Mouse (Mus musculus): Measurements from ENCODE around the gene Gm3173. TPM values are rescaled to one million over a fixed set of nuclear protein-coding genes. Genes with fewer than 3 reads are reported as not detected.

Gm3173 gene
- not detected for polyA plus RNA-seq (2015; fragmentation: Illumina TruSeq; extraction: RNeasy Lipid Tissue Mini Kit (QIAGEN cat#74804); ENCODE audit: insufficient read depth, low read depth, low replicate concordance)

GRCm38 (mm10) chr14:4430692-4431091 is at the start of gene Gm3173:
Gene Gm3173, plus strand, starts transcription at chr14:4430992.

GRCm38 (mm10) chr14:4397226-4397625 is 33.6 kb upstream of the Gm3173 start, which contains the start of gene Gm3159:
Gene Gm3159, plus strand, starts transcription at chr14:4397526.

DNA sequence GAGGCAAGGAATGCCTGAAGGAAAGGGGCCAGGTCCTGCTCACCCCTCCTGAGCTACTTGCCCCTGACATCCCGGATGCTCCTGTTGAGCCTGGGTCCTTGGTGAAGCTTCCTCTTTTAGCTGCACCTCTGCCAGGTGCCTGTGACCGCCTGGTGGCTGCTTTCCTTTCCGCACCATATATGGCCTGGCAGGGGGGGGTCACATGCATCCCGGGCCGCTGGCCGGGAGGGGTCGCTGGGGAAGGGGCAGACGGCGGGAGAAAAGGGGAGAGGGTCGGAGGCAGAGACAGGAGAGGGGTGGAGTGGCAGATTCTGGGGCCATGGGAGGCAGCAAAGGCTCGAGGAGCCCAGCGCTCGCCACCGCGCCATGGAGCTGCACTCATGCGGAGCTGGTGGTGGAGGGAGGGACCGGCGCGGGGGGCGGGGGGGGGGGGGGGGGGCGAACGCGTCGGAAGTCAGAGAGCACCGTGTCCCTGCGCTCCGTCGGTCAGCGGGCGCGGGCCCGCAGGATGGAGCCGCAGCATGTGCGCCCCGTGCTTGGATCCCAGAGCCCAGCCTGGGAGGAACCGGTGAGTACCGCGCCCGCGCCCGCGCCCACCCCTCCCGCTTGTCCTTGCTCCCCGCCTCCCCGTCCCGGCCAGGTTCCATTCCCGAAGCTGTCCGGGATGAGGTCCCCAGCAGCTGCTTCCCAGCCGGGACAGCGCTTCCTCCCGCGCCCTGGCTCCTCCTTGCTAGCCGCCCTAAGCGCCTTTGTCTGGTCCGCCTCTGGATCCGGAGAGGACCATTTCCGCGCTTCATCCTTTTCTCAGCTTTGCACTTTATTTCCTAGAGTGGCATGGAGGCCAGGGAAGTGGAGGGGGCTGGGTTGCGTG is 15.6 kb upstream of the Gm3173 start, which contains the start of gene Gm3164:
Gene Gm3164 (plus strand): TSS at position 484 of the 871 bp plus-strand sequence.

GRCm38 (mm10) chr14:4481445-4481844 is 50.7 kb downstream of the Gm3173 start, which contains the start of gene Gm3182:
Gene Gm3182, plus strand, starts transcription at chr14:4481745.

DNA sequence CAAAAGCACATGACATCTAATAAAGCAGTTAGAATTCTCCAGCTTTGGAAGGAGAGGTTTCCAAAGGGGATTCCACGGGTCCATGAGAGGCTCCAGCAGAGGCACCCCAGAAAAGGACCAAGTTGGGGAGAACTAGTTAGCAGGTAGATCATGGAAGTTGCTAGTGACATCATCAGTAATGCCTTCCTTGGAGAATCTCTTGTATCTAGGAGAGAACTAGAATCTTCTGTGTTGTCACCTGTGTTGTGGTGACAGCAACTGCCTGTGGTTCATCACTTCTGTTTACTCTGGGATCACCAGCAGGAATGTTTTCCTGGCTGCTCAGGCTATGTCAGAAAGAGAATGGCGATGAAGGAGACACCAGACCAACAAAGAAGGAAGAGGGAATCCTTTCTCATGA is 124.3 kb downstream of the Gm3173 start, which contains the start of gene Gm3047:
Gene Gm3047 (plus strand): TSS at position 301 of the 400 bp plus-strand sequence.

Other genes with a start within 250 kb of the Gm3173 start
- gene Gm2974, start 248.4 kb upstream of the Gm3173 start, polyA plus RNA-seq (2015; fragmentation: Illumina TruSeq; extraction: RNeasy Lipid Tissue Mini Kit (QIAGEN cat#74804); ENCODE audit: insufficient read depth, low read depth, low replicate concordance): not detected
- not detected for gene Gm3138, start 181.4 kb upstream of the Gm3173 start, polyA plus RNA-seq (2015; fragmentation: Illumina TruSeq; extraction: RNeasy Lipid Tissue Mini Kit (QIAGEN cat#74804); ENCODE audit: insufficient read depth, low read depth, low replicate concordance)
- gene Gm3149, start 113.7 kb upstream of the Gm3173 start, polyA plus RNA-seq (2015; fragmentation: Illumina TruSeq; extraction: RNeasy Lipid Tissue Mini Kit (QIAGEN cat#74804); ENCODE audit: insufficient read depth, low read depth, low replicate concordance): not detected
- gene 2610042L04Rik, start 96.2 kb upstream of the Gm3173 start, polyA plus RNA-seq (2015; fragmentation: Illumina TruSeq; extraction: RNeasy Lipid Tissue Mini Kit (QIAGEN cat#74804); ENCODE audit: insufficient read depth, low read depth, low replicate concordance): not detected
- gene Gm3159, start 33.5 kb upstream of the Gm3173 start, polyA plus RNA-seq (2015; fragmentation: Illumina TruSeq; extraction: RNeasy Lipid Tissue Mini Kit (QIAGEN cat#74804); ENCODE audit: insufficient read depth, low read depth, low replicate concordance): not detected
- gene Gm3164, start 15.5 kb upstream of the Gm3173 start, polyA plus RNA-seq (2015; fragmentation: Illumina TruSeq; extraction: RNeasy Lipid Tissue Mini Kit (QIAGEN cat#74804); ENCODE audit: insufficient read depth, low read depth, low replicate concordance): not detected
- not detected for gene Gm3182, start 50.8 kb downstream of the Gm3173 start, polyA plus RNA-seq (2015; fragmentation: Illumina TruSeq; extraction: RNeasy Lipid Tissue Mini Kit (QIAGEN cat#74804); ENCODE audit: insufficient read depth, low read depth, low replicate concordance)
- gene Gm3047, start 124.4 kb downstream of the Gm3173 start, polyA plus RNA-seq (2015; fragmentation: Illumina TruSeq; extraction: RNeasy Lipid Tissue Mini Kit (QIAGEN cat#74804); ENCODE audit: insufficient read depth, low read depth, low replicate concordance): not detected
- gene Gm8159, start 201.4 kb downstream of the Gm3173 start, polyA plus RNA-seq (2015; fragmentation: Illumina TruSeq; extraction: RNeasy Lipid Tissue Mini Kit (QIAGEN cat#74804); ENCODE audit: insufficient read depth, low read depth, low replicate concordance): not detected
- gene Gm3239, start 233.2 kb downstream of the Gm3173 start, polyA plus RNA-seq (2015; fragmentation: Illumina TruSeq; extraction: RNeasy Lipid Tissue Mini Kit (QIAGEN cat#74804); ENCODE audit: insufficient read depth, low read depth, low replicate concordance): not detected